Mouse (Mus musculus) embryonic fibroblast, embryonic 13.5 days (primary cell): ENCODE results near the gene Ajuba.

ENCODE experiments used
- CTCF ChIP-seq: IDR thresholded peaks from 2 replicates; pipeline ENCODE4 v1.5.1; 2011; ENCODE audit warnings: mild to moderate bottlenecking, control low read depth, low read length, moderate library complexity, borderline replicate concordance; ENCODE audit not compliant: insufficient read depth
- POLR2A ChIP-seq: IDR thresholded peaks from 2 replicates; pipeline ENCODE4 v1.6.1; 2011; ENCODE audit warnings: low read depth, mild to moderate bottlenecking, control low read depth, low read length, moderate library complexity

DNA sequence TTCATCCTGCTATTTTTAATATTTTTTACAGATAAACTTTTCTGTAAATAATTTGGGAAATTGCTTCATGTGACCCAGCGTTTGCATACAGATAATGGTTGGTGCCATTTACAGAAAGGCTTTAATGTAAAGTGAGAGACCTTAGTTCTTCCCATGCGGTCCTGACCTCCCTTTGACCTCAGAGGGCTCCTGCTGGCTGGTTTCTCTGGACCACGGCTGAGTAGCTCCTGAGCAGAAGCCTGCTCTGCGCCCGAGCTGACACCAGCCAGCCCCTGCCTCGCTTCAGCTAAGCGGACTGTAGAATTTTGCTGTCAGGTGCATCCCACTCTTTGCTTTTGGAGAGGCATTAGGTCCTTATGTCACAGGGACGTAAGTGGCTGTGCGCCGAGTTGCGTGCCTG lies 36.6 kb downstream of the Ajuba start:
- TF ChIP-seq POLR2A (no peak), CTCF (no peak)
